Mouse (Mus musculus) megakaryocyte, embryonic 14.5 days (primary cell): ENCODE results near the gene Kmt2e.

Source experiments
- FLI1 ChIP-seq: IDR thresholded peaks from 2 replicates; pipeline ENCODE4 v1.6.1; 2012; ENCODE audit warnings: low read length, inconsistent platforms, mixed read lengths
- GATA1 ChIP-seq: IDR thresholded peaks from 3 replicates; pipeline ENCODE4 v1.6.1; 2012; ENCODE audit warnings: mixed read lengths, low read length, inconsistent platforms, borderline replicate concordance

DNA sequence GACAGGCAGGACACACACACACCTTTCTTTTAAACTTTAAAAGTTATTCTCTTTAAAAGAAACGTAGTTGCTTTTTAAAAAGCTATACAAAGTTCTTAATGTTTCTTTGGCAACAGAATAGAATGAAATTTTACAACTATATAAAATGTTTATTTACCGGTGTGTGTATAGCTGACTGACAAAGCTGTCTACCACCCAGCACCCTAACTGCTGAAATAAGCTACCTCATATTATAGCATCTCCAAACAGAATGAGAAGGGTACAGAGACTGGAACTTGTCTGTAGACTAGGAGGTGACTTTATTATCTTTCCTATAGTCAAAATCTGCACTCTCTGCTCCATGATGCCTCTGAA lies 47.0 kb upstream of the Kmt2e start:
- TF ChIP-seq GATA1 (no peak), FLI1 (no peak)
